Mouse (Mus musculus) hindbrain, embryonic 14.5 days (tissue): ENCODE measurements around the gene Mad1l1. TPM values are rescaled to one million over a fixed set of nuclear protein-coding genes. Genes with fewer than 3 reads are reported as not detected.

Experiments
- ATAC-seq: fragments of 200-750 bp; cut with Nextera tagmentation; 2 replicates; pipeline ENCODE4 v1.8.0; 2017; ENCODE audit warnings: moderate number of reproducible peaks, mild to moderate bottlenecking, moderate TSS enrichment, moderate library complexity; ENCODE audit not compliant: low FRiP score
- DNase-seq: peaks from one replicate; pipeline ENCODE4 v3.0.0-alpha.2; 2015; ENCODE audit warnings: low spot score
- H3K27ac ChIP-seq: fragments of 300-500 bp; sonication (generic); 2 replicates; pipeline ENCODE4 v1.5.1; 2014; ENCODE audit warnings: mild to moderate bottlenecking, moderate library complexity
- H3K27me3 ChIP-seq: fragments of 300-500 bp; sonication (generic); 2 replicates; pipeline ENCODE4 v1.6.1; 2014; ENCODE audit warnings: mild to moderate bottlenecking, low read length, mixed read lengths; ENCODE audit not compliant: control insufficient read depth, insufficient read depth
- H3K36me3 ChIP-seq: fragments of 300-500 bp; sonication (generic); replicated peaks from 2 replicates; pipeline ENCODE4 v1.6.1; 2014; ENCODE audit not compliant: control insufficient read depth, insufficient read depth
- H3K4me1 ChIP-seq: fragments of 300-500 bp; sonication (generic); replicated peaks from 2 replicates; pipeline ENCODE4 v1.6.1; 2014; ENCODE audit warnings: antibody characterized with exemption, low read length, mixed read lengths; ENCODE audit not compliant: control insufficient read depth, insufficient read depth
- H3K4me2 ChIP-seq: fragments of 300-500 bp; sonication (generic); replicated peaks from 2 replicates; pipeline ENCODE4 v1.6.1; 2014; ENCODE audit warnings: mild to moderate bottlenecking, moderate library complexity
- H3K4me3 ChIP-seq: fragments of 300-500 bp; sonication (generic); replicated peaks from 2 replicates; pipeline ENCODE4 v1.5.1; 2014; ENCODE audit warnings: mild to moderate bottlenecking, low read length
- H3K9ac ChIP-seq: fragments of 300-500 bp; sonication (generic); 2 replicates; pipeline ENCODE4 v1.6.1; 2014
- H3K9me3 ChIP-seq: fragments of 300-500 bp; sonication (generic); 2 replicates; pipeline ENCODE4 v1.6.1; 2016; ENCODE audit warnings: low read length; ENCODE audit not compliant: control insufficient read depth
- WGBS: fragments of 180-500 bp; shearing (Covaris S2); extraction: QIAGEN DNeasy Blood & Tissue Kit; methylation state at CpG from one replicate; pipeline ENCODE4 v1.1.7; 2014; 5-methylcytosine and 5-hydroxymethylcytosine counted together
- polyA plus RNA-seq: library from polyadenylated mRNA; unstranded; fragments of >200 nt; fragmentation: Nextera tagmentation; extraction: Ambion mirVana; gene quantifications from 2 replicates; pipeline ENCODE4 v1.2.1, GENCODE M21; 2014

Gene Mad1l1
- polyA plus RNA-seq, 1 experiment from 2014 or later = 28.3 TPM

DNA sequence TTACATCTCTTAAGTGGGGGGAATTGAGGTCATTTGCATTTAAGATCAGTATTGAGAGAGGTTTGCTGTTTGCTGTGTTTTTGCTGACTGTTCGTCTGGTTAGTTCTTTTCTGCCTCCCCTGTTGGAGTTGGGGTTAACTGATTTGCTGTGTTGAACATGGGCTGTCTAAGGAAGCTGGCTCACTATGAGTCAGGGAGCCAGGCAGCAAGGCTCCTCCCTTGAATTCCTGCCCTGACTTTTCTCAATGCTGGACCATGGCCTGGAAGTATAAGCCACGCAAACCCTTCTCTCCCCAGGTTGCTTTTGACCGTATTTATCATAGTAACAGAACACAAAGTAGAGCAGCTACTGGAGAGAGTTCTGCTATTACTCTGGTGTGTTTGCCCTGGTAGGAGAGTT lies 329.8 kb downstream of the Mad1l1 start:
- H3K4me3 ChIP-seq = no peak overlapping the region
- 94% methylated on average over 3 of the region's 3 CpGs for WGBS
- peaks cover 27% of the 10 kb centered on the region for H3K9me3 ChIP-seq
- no peak for DNase-seq
- no peaks in the 10 kb centered on the region for H3K36me3 ChIP-seq
- no peak overlapping the region for H3K9ac ChIP-seq
- H3K27me3 ChIP-seq = no peaks in the 10 kb centered on the region
- ATAC-seq = no peak
- H3K27ac ChIP-seq = no peak overlapping the region
- no peak overlapping the region for H3K4me2 ChIP-seq
- no peaks in the 10 kb centered on the region for H3K4me1 ChIP-seq

DNA sequence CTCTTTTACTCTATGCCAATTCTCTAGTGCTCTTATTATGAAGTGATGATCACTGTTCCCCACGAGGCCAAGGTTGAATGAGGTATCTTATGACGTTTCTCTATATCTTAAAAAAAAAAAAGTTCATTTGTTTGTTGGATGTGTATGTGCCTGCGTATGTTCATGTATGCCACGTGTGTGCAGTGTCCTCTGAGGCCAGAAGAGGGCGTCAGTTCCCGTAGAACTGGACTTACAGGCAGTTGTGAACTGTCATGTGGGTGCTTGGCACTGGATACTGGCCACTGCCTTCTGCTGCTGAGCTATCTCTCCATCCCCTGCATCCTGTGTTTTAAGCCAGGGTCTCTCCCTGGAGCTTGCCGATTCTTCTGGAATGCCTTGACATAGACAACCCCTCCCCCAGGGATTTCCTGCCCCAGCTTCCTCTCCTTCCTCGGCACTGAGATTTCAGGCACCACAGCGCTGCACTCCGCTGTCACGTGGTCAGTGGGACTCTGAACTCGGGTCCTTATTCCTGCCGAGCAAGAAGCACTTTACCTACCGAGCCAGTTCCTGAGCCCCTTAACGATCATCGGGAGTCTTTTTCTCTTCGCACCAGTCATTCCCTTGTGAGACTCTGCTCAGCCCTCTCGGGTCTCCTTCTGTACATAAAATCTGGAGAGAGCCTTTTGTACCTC lies 336.1 kb downstream of the Mad1l1 start:
- no peak overlapping the region for H3K4me3 ChIP-seq
- no peak overlapping the region for H3K9ac ChIP-seq
- 49% methylated on average over 18 of the region's 18 CpGs for WGBS
- H3K4me2 ChIP-seq = no peak overlapping the region
- H3K27me3 ChIP-seq = no peaks in the 10 kb centered on the region
- no peak for DNase-seq
- ATAC-seq = no peak
- H3K4me1 ChIP-seq = no peaks in the 10 kb centered on the region
- H3K36me3 ChIP-seq = no peaks in the 10 kb centered on the region
- no peak overlapping the region for H3K27ac ChIP-seq
- H3K9me3 ChIP-seq = peaks cover 13% of the 10 kb centered on the region

GRCm38 (mm10) chr5:139981976-139982375 lies 339.4 kb downstream of the Mad1l1 start:
- Histone ChIP-seq H3K36me3 (no peaks in the 10 kb centered on the region), H3K9me3 (no peaks in the 10 kb centered on the region)

GRCm38 (mm10) chr5:139979371-139979770 lies 342.0 kb downstream of the Mad1l1 start:
- H3K9ac ChIP-seq = no peak overlapping the region
- H3K27me3 ChIP-seq = no peaks in the 10 kb centered on the region
- H3K4me2 ChIP-seq = no peak overlapping the region
- no peaks in the 10 kb centered on the region for H3K36me3 ChIP-seq
- DNase-seq = no peak
- H3K4me1 ChIP-seq = peaks cover 7% of the 10 kb centered on the region; the same call in 1 of the 2 replicates
- 71% methylated on average over 9 of the region's 9 CpGs for WGBS
- ATAC-seq = no peak
- no peak overlapping the region for H3K4me3 ChIP-seq
- H3K9me3 ChIP-seq = no peaks in the 10 kb centered on the region
- H3K27ac ChIP-seq = no peak overlapping the region

More at GRCm38 (mm10) chr5:139981976-139982375, 339.4 kb downstream of the Mad1l1 start:
- no peak overlapping the region for H3K4me3 ChIP-seq
- H3K27ac ChIP-seq = no peak overlapping the region
- peaks cover 7% of the 10 kb centered on the region; the same call in 1 of the 2 replicates for H3K4me1 ChIP-seq
- no peak overlapping the region for H3K9ac ChIP-seq
- DNase-seq (no peak), ATAC-seq (no peak)
- 94% methylated on average over 1 of the region's 1 CpGs for WGBS
- no peak overlapping the region for H3K4me2 ChIP-seq
- H3K27me3 ChIP-seq = no peaks in the 10 kb centered on the region

- H3K9ac ChIP-seq = no peak overlapping the region
- no peak overlapping the region for H3K4me3 ChIP-seq
- DNase-seq (no peak), ATAC-seq (no peak)
- H3K36me3 ChIP-seq = no peaks in the 10 kb centered on the region
- peaks cover 7% of the 10 kb centered on the region; the same call in 1 of the 2 replicates for H3K4me1 ChIP-seq
- H3K27ac ChIP-seq = no peak overlapping the region
- WGBS = 6% methylated on average over 13 of the region's 13 CpGs
- H3K4me2 ChIP-seq = no peak overlapping the region
- H3K27me3 ChIP-seq = no peaks in the 10 kb centered on the region
- H3K9me3 ChIP-seq = no peaks in the 10 kb centered on the region
Measured at GRCm38 (mm10) chr5:139978525-139979276, 342.7 kb downstream of the Mad1l1 start.

DNA sequence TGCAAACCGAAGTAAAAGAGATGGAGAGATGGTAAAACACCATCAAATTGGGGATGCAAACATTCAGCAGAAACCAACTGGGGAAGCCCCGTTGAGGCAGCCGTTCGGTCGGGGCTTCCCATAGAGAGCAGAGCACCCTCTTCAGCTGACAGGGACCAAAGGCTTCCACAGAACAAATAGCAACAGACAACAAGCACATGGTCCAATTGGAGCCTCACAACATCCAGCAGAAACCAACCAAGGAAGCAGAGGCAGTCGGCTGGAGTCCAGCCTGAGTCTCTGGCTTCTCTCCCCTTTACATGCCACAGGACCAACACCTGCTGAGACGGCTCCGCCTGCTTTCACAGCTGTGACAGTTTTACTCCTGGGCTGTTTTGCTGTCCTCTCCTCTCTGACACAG lies 343.9 kb downstream of the Mad1l1 start:
- Histone ChIP-seq H3K4me1 (peaks cover 7% of the 10 kb centered on the region; the same call in 1 of the 2 replicates), H3K4me2 (no peak overlapping the region), H3K9me3 (no peaks in the 10 kb centered on the region), H3K4me3 (no peak overlapping the region), H3K27me3 (0 out of 2 replicates have a peak, but pooled peaks cover 5% of the 10 kb centered on the region), H3K9ac (no peak overlapping the region), H3K27ac (no peak overlapping the region), H3K36me3 (no peaks in the 10 kb centered on the region)
- ATAC-seq (no peak), DNase-seq (no peak)
- 43% methylated on average over 8 of the region's 8 CpGs for WGBS

DNA sequence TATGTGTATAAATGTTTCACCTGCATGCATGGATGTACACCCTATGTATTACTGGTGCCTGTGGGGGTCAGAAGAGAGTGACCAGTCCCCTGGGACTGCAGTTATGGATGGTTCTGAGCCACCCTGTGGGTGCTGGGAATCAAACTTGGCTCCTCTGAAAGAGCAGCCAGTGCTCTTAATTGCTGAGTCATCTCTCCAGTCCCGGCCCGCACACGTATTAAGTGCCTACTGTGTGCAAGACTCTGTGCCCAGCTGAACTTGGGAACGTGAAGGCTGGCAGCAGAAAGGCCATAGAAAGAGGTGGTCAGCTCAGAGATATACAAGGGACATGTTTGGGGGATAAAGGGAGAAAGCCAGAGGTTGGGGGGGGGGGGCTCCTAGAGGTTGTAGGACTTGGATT lies 344.8 kb downstream of the Mad1l1 start:
- ATAC-seq (no peak), DNase-seq (no peak)
- Histone ChIP-seq H3K9me3 (no peaks in the 10 kb centered on the region), H3K36me3 (no peaks in the 10 kb centered on the region), H3K4me2 (no peak overlapping the region), H3K27me3 (0 out of 2 replicates have a peak, but pooled peaks cover 5% of the 10 kb centered on the region), H3K4me1 (peaks cover 7% of the 10 kb centered on the region; the same call in 1 of the 2 replicates), H3K4me3 (no peak overlapping the region), H3K27ac (no peak overlapping the region), H3K9ac (no peak overlapping the region)
- 87% methylated on average over 4 of the region's 4 CpGs for WGBS

- H3K4me2 ChIP-seq = no peak overlapping the region
- no peaks in the 10 kb centered on the region for H3K36me3 ChIP-seq
- DNase-seq (no peak), ATAC-seq (no peak)
- 57% methylated on average over 12 of the region's 12 CpGs for WGBS
- H3K27ac ChIP-seq = no peak overlapping the region
- no peaks in the 10 kb centered on the region for H3K9me3 ChIP-seq
- H3K4me3 ChIP-seq = no peak overlapping the region
- H3K9ac ChIP-seq = no peak overlapping the region
- H3K4me1 ChIP-seq = no peaks in the 10 kb centered on the region
- 0 out of 2 replicates have a peak, but pooled peaks cover 5% of the 10 kb centered on the region for H3K27me3 ChIP-seq
Measured at GRCm38 (mm10) chr5:139970186-139970631, 351.1 kb downstream of the Mad1l1 start.

- Histone ChIP-seq H3K27ac (no peak overlapping the region), H3K27me3 (0 out of 2 replicates have a peak, but pooled peaks cover 5% of the 10 kb centered on the region), H3K9ac (no peak overlapping the region), H3K9me3 (no peaks in the 10 kb centered on the region), H3K4me1 (no peaks in the 10 kb centered on the region), H3K4me2 (no peak overlapping the region), H3K4me3 (no peak overlapping the region), H3K36me3 (no peaks in the 10 kb centered on the region)
- ATAC-seq (no peak), DNase-seq (no peak)
- WGBS = 83% methylated on average over 14 of the region's 14 CpGs
Measured at GRCm38 (mm10) chr5:139969151-139969948, 352.0 kb downstream of the Mad1l1 start.
